Mouse (Mus musculus): ENCODE results near the gene Hbb-bh1. TPM values are rescaled to one million over a fixed set of nuclear protein-coding genes. Genes with fewer than 3 reads are reported as not detected.

Hbb-bh1 gene
- total and polyA plus RNA-seq, 3 experiments: 0.15 TPM; not detected in 2

DNA sequence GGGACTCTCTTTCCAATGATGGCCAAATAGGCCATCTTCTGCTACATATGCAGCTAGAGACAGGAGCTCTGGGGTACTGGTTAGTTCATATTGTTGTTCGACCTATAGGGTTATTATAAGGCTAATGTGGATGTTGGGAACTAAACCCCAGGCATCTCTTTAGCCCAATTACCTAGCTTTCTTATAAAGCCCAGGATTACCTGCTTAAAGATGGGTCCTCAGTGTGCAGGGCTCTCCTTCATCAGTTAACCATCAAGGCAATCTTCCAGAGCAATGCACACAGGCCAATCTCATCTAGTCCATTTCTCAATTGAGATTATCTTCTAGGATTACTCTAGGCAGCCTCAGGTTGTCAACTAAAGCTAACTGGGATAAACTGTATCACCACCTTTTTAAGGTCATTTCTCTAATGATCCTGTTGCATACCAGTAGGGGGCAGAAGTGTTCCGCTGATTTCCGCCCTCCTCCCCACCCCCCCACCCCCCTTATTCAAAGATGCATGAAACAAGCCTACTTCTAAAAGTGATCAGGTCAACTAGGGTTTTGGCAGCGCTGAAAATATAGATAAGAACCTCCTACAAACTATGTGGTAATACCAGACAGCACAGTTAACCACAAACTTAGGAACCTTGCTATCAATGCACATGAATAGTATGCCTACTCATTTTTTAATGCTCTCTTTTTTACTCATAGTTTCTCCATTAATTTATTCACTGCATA, 50.1 kb downstream of the Hbb-bh1 start:
- Histone ChIP-seq H3K4me1 (ENCODE audit: control insufficient read depth in 1 of 2, insufficient read depth in 2 of 2, low read length in 2 of 2) (no peaks in the 10 kb centered on the region), H3K36me3 (ENCODE audit: control insufficient read depth in 1 of 2, insufficient read depth in 2 of 2, low read length in 2 of 2) (no peaks in the 10 kb centered on the region), H3K9me3 (replicated peaks; ENCODE audit: insufficient read depth, low read length) (no peaks in the 10 kb centered on the region), H3K9ac (ENCODE audit: control insufficient read depth, low read depth, low read length, poor library complexity, severe bottlenecking) (no peak overlapping the region), H3K27ac (ENCODE audit: control insufficient read depth, low read depth, low read length) (no peak overlapping the region), H3K4me3 (ENCODE audit: control insufficient read depth in 1 of 2, insufficient read depth in 1 of 2, low read depth in 2 of 2, low read length in 2 of 2) (no peak overlapping the region), H3K27me3 (ENCODE audit: control insufficient read depth in 1 of 2, insufficient read depth in 2 of 2, low read length in 2 of 2) (no peaks in the 10 kb centered on the region), H3K79me2 (ENCODE audit: control insufficient read depth, insufficient read depth, low read length, poor library complexity) (no peaks in the 10 kb centered on the region)
- DNase-seq (ENCODE audit: low read depth, low spot score): peak; percentile 71
- TF ChIP-seq TAL1 (IDR thresholded peaks at IDR 0.05; ENCODE audit: low read length) (peak; percentile 42), ELF1 (IDR thresholded peaks at IDR 0.05; ENCODE audit: low read depth, low read length) (no peak), EP300 (IDR thresholded peaks at IDR 0.05; ENCODE audit: low read depth in 1 of 2, low read length in 2 of 2) (peak; percentile 21 to 68; a peak in 3 of 4 replicates), SIN3A (IDR thresholded peaks at IDR 0.05; ENCODE audit: low read length) (peak; percentile 60), KAT2A (conservative IDR thresholded peaks at IDR 0.05; ENCODE audit: low read depth, low read length) (no peak), MYB (IDR thresholded peaks at IDR 0.05; ENCODE audit: low read depth, low read length) (no peak), SMC3 (IDR thresholded peaks at IDR 0.05; ENCODE audit: low read depth, low read length) (peak; percentile 74), NRF1 (IDR thresholded peaks at IDR 0.05; ENCODE audit: insufficient read depth, low read depth, low read length, poor library complexity, severe bottlenecking) (no peak), MXI1 (IDR thresholded peaks at IDR 0.05; ENCODE audit: low read depth, low read length) (peak; percentile 32; the same call in 1 of the 2 replicates), ETS1 (IDR thresholded peaks at IDR 0.05; ENCODE audit: low read depth, low read length) (peak; percentile 61; the same call in 1 of the 2 replicates), MAZ (IDR thresholded peaks at IDR 0.05; ENCODE audit: low read depth, low read length) (peak; percentile 77), CTCF (IDR thresholded peaks at IDR 0.05 in 2 of 3, conservative IDR thresholded peaks at IDR 0.05 in 1 of 3; ENCODE audit: control insufficient read depth in 1 of 3, insufficient read depth in 1 of 3, low read depth in 2 of 3, low read length in 3 of 3, poor library complexity in 1 of 3, severe bottlenecking in 1 of 3) (peak; percentile 30 to 63 (median 49)), GATA1 (IDR thresholded peaks at IDR 0.05; ENCODE audit: low read depth, low read length) (peak; percentile 24; the same call in 1 of the 2 replicates), ZC3H11A (IDR thresholded peaks at IDR 0.05; ENCODE audit: low read depth, low read length) (peak; percentile 63), MYC (IDR thresholded peaks at IDR 0.05; ENCODE audit: low read depth, low read length) (0 out of 2 replicates have a peak, but pooled peaks have one; percentile 43), RCOR1 (IDR thresholded peaks at IDR 0.05; ENCODE audit: low read depth, low read length) (no peak), MAFK (IDR thresholded peaks at IDR 0.05; ENCODE audit: borderline replicate concordance, low read depth, low read length) (no peak), RAD21 (IDR thresholded peaks at IDR 0.05; ENCODE audit: low read depth, low read length) (peak; percentile 65), TCF12 (IDR thresholded peaks at IDR 0.05; ENCODE audit: low read depth, low read length) (0 out of 2 replicates have a peak, but pooled peaks have one; percentile 57), POLR2AphosphoS5 (IDR thresholded peaks at IDR 0.05; ENCODE audit: borderline replicate concordance, low read depth, low read length) (no peak), BHLHE40 (IDR thresholded peaks at IDR 0.05; ENCODE audit: borderline replicate concordance, low read depth, low read length) (peak; percentile 97)
